Mouse (Mus musculus): Measurements from ENCODE around the gene Sox5. TPM values are rescaled to one million over a fixed set of nuclear protein-coding genes. Genes with fewer than 3 reads are reported as not detected.
"Not testable (repeated sequence)": the region's sequence is repeated elsewhere in the genome, so short reads cannot be mapped to it uniquely, and the experiment has no call there.

Sox5 gene
- polyA plus RNA-seq, 1 experiment, result 4.6 TPM

DNA sequence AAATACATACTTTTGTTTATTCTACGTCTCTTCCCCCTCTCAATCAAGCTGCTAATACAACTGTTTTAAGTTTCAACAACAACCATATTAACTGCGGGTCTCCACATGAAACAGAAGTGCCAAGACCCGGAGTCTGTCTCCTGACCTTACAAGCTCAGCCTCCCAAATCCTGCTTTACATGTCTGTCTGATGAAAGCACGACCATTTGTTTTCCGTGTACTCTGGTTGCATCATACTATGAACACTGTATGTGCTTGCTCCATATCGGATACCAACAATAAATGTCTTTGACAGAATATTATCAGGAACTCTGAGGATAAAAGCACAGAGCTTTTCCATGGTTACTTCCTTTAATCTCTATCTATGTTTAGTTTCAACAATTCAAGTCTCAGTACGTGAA lies 516.8 kb downstream of the Sox5 start:
- Histone ChIP-seq H3K4me3 (ENCODE audit: insufficient read depth, low read depth, low read length) (no peak overlapping the region), H3K4me1 (ENCODE audit: control insufficient read depth, insufficient read depth, insufficient read length, low read length) (peaks cover 3% of the 10 kb centered on the region), H3K27ac (replicated peaks; ENCODE audit: low read depth, low read length) (no peak overlapping the region)

DNA sequence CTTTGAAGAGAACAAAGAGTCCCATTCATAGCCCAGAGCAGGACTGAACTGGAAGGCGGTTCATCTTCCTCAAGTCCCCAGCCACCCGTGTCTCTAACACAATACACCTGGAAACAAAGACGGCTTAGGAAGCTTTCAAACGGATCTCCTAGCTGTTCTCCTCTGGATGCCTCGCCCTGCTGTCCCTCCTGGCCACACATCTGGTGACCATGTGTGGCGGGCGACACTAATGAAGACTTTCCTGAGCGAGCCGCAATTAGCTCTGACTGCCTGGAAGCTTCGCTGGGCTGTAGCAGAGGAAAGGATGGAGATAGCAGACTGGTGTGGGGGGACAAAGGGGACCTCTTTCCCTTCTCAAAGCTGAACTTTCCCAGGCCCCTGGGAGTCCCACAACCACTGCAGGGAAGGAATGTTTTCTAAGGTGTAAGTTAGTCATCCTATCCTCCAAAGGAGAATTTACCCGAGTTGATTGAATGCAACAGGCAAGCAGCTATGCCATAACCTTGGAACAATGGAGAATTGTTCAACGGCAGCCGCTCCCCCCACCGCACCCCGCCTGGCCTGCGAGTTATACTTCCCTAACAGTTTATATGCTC lies 517.4 kb downstream of the Sox5 start:
- Histone ChIP-seq H3K4me1 (ENCODE audit: control insufficient read depth, insufficient read depth, insufficient read length, low read length) (peaks cover 3% of the 10 kb centered on the region), H3K27ac (replicated peaks; ENCODE audit: low read depth, low read length) (no peak overlapping the region), H3K4me3 (ENCODE audit: insufficient read depth, low read depth, low read length) (no peak overlapping the region)

DNA sequence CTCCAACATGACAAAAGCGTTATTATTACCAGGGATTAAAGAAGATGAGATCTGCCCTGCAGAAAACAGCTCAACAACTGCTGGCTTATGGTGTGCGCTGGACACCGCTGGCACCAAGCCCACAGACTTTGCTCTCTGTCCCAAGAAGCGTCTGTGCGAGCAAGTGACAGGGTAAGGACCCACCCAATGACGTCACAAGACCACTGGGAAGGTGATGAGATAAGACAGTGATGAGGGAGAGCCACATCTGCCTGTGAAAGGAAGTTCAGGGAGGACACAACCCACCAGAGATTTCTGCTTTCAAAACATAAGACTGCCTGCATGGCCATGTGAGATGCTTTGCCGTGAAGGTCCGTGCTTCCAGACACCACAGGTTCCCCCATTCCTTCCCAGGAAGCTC lies 525.3 kb downstream of the Sox5 start:
- H3K4me1 ChIP-seq (ENCODE audit: control insufficient read depth, insufficient read depth, insufficient read length, low read length), result no peaks in the 10 kb centered on the region

DNA sequence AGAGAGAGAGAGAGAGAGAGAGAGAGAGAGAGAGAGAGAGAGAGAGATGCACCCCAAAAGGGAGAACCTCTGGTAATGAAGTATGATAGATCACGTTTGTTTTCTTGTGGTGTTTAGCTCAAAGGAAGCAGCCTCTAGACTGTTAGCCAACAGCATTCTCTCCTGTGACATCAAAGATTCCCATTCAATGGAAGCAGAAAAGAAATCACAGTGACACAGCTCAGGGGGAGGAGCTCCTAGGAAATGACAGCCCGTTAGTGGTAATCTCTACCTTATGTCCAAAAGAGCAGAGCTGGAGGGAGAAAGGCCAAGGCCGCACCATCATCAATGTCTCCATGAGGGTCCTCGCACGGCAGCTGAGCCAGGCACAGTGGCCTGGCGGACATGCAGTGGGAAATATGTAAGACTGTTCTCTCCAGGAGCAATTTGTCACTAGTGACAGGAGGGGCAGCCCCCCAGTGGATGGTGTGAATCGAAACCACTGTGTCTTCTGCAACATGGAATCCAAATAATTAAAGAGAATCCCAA lies 529.5 kb downstream of the Sox5 start:
- H3K4me3 ChIP-seq (ENCODE audit: insufficient read depth, low read depth, low read length), result no peak overlapping the region
- no peak overlapping the region for H3K27ac ChIP-seq (replicated peaks; ENCODE audit: low read depth, low read length)
- H3K4me1 ChIP-seq (ENCODE audit: control insufficient read depth, insufficient read depth, insufficient read length, low read length), result no peaks in the 10 kb centered on the region

More for the DNA sequence above, 525.3 kb downstream of the Sox5 start:
- no peak overlapping the region for H3K4me3 ChIP-seq (ENCODE audit: insufficient read depth, low read depth, low read length)
- no peak overlapping the region for H3K27ac ChIP-seq (replicated peaks; ENCODE audit: low read depth, low read length)

DNA sequence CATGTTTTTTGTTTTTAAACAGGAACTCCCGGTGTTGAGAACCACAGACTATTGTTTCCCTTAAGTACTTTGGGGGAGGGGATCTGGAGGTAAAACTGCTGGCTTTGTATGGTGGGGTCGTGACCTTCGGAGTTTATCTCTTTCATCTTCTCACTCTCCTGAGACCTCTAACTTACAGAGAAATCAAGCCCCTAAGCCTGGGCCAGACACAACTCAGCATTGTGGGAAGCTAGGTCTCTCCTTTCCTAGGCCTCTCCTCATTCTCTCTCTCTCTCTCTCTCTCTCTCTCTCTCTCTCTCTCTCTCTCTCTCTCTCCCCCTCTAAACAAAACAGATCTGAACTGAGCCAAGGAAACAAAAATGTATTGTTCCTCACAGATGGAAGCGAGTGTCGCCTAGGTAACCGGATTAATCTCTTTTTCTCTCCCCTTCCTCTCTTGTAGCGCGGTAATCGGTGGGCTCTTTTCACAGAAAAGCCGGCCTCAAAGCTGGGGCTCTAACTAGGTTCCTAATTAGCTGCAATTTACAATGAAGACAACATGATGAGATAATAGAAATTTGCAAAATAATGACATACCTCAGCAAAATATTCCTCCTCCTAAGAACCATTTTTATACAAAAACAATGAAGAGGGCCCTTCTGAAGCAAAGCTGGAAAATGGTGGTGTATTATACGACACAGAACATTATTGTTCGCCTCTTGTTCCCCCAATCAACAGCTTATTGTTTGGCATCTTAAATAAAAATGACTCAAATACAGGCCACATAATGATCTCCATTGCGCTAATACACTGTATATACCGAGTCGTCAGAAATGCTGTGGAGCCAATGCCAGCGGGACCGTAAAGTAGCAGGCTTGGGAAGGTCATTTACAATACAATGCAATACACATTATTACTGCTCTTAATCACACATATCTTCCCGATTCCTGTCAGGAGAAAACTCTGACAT lies 530.3 kb downstream of the Sox5 start:
- H3K4me1 ChIP-seq (ENCODE audit: control insufficient read depth, insufficient read depth, insufficient read length, low read length), result no peaks in the 10 kb centered on the region
- no peak overlapping the region for H3K4me3 ChIP-seq (ENCODE audit: insufficient read depth, low read depth, low read length)
- no peak overlapping the region for H3K27ac ChIP-seq (replicated peaks; ENCODE audit: low read depth, low read length)

DNA sequence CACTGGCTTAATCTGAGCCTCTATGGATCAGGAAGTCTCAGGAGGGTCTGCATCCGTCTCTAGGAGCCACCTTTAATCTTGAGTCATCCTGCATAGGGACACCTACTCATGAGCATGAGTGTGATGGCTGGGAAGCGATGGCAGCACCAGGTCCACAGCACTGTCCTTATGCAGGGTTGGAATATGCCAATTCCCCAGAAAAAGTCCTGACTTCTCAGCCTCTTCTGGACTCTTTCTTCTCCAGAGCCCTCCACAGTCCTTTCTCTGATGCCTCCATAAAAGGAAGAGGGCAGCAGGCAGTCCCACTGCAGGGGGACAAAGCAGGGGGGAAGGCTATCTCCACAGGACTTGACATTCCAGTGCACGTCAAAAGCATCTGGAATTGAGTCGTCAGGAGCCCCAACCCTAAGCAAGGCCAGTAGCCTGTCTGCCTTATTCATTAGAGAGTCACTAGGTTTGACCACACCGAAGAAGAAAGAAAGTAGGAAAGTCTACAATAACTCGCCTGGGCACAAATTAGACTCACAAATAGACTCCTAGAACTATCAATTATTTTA lies 531.1 kb downstream of the Sox5 start:
- Histone ChIP-seq H3K4me1 (ENCODE audit: control insufficient read depth, insufficient read depth, insufficient read length, low read length) (no peaks in the 10 kb centered on the region), H3K4me3 (ENCODE audit: insufficient read depth, low read depth, low read length) (no peak overlapping the region), H3K27ac (replicated peaks; ENCODE audit: low read depth, low read length) (no peak overlapping the region)

DNA sequence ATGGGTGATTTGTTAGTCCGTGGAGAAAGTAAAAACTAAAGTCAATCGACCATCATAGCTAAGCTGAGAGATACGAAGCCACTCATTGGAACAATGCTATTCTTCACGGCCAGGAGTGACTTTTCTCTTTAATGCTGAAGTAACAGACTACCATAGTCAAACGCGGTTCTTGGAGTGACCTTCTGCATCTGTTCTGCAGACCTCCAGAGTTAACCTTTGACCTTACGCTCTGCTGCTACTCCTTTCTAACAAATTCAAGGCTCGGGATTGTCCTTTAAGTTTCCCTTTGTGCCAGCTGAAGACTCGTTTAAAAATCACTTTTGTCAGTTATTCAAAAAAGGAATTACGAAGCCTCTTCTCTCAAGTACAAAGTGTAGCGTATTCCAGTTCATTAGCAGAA lies 545.2 kb downstream of the Sox5 start:
- H3K27ac ChIP-seq (replicated peaks; ENCODE audit: low read depth, low read length), result no peak overlapping the region
- no peaks in the 10 kb centered on the region for H3K4me1 ChIP-seq (ENCODE audit: control insufficient read depth, insufficient read depth, insufficient read length, low read length)
- no peak overlapping the region for H3K4me3 ChIP-seq (ENCODE audit: insufficient read depth, low read depth, low read length)

DNA sequence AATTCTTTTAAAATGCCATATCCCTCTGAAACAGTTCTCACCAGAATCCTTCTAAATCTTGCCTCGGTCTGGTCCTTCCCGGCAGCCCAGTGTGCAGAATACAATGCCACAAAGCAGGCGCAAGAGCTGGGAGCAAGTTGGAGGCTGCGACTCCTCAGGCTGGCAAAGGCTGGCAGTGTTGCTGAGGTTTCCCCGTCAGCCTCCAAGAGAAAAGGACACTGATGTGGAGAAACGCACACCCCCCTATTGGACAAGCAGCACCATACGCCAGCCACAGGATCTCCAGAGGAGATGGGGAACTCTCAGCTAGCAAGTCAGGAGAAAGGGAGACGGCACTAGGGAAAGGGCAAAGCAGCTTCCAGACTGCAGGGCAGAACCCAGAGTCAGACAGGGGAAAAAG lies 577.8 kb downstream of the Sox5 start:
- H3K27ac ChIP-seq (replicated peaks; ENCODE audit: low read depth, low read length), result no peak overlapping the region
- no peaks in the 10 kb centered on the region for H3K4me1 ChIP-seq (ENCODE audit: control insufficient read depth, insufficient read depth, insufficient read length, low read length)
- no peak overlapping the region for H3K4me3 ChIP-seq (ENCODE audit: insufficient read depth, low read depth, low read length)

DNA sequence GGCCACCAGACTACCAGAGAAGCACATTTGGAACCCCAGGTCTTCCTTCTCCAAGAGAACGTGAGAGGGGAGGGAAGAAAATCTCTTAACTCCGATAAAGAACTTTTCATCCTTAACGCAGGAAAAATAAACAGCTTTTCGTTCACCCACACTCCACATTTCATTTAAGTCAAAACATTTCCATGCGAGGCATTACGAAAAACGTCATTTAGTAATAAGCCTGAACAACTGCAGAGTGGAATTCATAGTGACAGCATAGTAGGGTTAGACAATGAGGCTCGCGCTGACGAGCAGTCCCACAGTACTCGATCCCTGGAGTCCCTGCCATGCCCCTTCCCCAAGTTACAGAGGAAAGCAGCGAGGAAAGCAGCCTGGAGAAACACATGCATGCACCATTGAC lies 578.8 kb downstream of the Sox5 start:
- Histone ChIP-seq H3K27ac (replicated peaks; ENCODE audit: low read depth, low read length) (no peak overlapping the region), H3K4me3 (ENCODE audit: insufficient read depth, low read depth, low read length) (no peak overlapping the region), H3K4me1 (ENCODE audit: control insufficient read depth, insufficient read depth, insufficient read length, low read length) (no peaks in the 10 kb centered on the region)

DNA sequence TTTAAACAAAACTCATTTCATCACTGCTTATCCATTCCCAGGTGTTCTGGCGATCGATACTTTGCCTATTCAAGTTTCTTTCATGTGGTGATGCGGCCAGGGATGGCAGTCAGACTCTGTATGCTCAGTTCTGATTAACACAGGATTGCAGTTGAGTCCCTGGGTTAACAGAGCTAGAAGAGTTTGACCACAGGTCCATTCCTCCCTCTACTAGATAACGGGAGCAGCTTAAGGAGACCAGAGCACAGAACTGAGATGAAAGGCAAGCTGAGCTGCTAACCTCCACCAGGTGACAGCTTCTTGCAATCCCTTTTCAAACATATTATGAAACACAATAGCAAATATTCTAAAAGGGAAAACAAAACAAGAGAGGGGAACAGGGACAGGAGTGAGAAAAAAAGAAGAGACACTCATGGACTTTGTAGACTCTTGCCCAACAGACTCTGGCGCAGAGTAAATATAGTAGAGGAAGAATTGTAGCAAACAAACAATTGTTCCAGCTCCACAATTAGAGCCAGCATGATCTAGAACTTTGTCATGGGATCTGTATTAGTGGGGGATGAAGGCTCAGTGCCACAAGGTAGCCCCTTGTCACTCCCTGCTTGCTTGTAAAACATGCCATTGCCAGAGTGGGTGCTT lies 580.3 kb downstream of the Sox5 start:
- no peaks in the 10 kb centered on the region for H3K4me1 ChIP-seq (ENCODE audit: control insufficient read depth, insufficient read depth, insufficient read length, low read length)
- H3K4me3 ChIP-seq (ENCODE audit: insufficient read depth, low read depth, low read length), result no peak overlapping the region
- no peak overlapping the region for H3K27ac ChIP-seq (replicated peaks; ENCODE audit: low read depth, low read length)

DNA sequence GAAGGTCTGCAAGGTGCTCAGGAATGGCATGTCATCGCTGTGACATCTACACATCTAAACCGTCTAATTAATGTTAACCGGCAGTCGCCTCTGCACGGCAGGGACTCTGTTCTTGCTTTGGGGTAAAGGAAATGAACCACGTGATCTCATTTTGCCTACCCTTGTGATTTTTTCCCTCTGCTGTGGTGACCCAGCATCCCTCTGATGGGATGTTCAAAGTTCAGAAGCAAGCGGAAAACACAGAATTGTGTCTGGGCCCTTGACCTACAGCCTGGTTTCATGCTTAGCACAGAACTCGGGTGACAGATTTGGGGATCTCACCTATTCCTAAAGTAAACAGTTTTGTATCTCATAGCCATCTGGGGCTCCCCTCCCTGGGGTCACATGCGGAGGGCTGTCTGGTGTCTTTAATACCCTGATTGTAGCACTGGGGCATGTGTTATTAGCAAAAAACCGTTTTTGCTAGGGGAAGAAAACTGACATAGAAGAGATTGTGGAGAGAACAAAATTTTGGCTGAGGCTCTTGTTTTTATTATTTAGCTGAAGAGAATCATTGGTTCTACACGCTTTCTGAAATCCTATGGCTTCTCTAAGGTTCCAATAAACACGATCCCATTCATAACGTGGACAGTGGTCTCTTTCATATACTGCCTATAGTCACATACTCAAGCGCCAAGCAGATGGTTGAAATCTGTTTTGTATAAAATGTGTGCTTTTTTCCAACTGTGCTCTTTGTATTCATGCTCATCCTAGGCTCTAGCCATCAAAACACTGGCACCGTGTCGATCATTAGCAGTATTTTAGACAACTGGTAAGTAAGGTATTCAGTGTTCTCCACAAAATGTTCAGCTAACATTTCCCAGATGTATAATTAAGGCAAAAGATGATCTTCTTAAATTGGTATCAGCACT lies 584.3 kb downstream of the Sox5 start:
- H3K4me1 ChIP-seq (ENCODE audit: control insufficient read depth, insufficient read depth, insufficient read length, low read length), result no peaks in the 10 kb centered on the region
- H3K4me3 ChIP-seq (ENCODE audit: insufficient read depth, low read depth, low read length), result no peak overlapping the region
- no peak overlapping the region for H3K27ac ChIP-seq (replicated peaks; ENCODE audit: low read depth, low read length)

DNA sequence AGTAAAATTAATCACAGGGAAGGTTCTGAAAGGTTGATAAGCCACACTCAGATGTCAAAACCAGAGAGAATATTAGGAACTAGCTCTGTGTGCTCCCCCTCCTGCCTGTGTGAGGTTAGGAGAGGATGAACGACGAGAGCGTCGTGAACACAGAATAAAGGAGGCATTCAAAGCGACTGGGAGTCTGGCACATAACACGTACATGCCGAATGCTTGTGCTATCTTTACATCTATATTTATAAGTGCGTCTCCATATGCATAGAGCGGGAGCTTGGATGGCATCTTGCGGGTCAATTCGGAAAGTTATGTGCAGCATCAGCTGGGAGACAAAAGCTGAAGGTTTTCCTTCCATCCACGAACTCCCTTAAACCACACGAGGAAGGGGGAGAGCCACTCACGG lies 585.8 kb downstream of the Sox5 start:
- H3K4me3 ChIP-seq (ENCODE audit: insufficient read depth, low read depth, low read length), result no peak overlapping the region
- H3K4me1 ChIP-seq (ENCODE audit: control insufficient read depth, insufficient read depth, insufficient read length, low read length), result no peaks in the 10 kb centered on the region
- no peak overlapping the region for H3K27ac ChIP-seq (replicated peaks; ENCODE audit: low read depth, low read length)

DNA sequence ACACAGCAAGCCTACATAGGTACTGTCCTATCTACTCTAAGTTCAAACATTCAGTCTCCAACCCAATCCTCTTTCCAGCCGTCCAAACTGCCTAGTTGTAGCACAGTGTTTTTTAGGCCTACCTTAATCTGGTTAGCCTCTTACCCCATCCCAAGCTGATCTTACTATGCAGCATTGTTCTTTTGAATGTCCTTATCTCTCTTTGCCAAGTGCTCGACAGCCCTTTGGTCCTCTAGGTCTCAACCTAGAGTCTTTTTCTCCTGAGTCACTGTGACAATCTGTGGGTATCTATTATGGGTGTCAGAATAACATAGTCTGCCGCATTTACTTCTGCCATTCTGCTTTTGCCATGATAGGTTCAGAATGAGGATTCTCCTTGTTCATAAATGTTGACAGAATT lies 598.7 kb downstream of the Sox5 start:
- no peak overlapping the region for H3K4me3 ChIP-seq (ENCODE audit: insufficient read depth, low read depth, low read length)
- H3K4me1 ChIP-seq (ENCODE audit: control insufficient read depth, insufficient read depth, insufficient read length, low read length), result no peaks in the 10 kb centered on the region
- H3K27ac ChIP-seq (replicated peaks; ENCODE audit: low read depth, low read length), result no peak overlapping the region

DNA sequence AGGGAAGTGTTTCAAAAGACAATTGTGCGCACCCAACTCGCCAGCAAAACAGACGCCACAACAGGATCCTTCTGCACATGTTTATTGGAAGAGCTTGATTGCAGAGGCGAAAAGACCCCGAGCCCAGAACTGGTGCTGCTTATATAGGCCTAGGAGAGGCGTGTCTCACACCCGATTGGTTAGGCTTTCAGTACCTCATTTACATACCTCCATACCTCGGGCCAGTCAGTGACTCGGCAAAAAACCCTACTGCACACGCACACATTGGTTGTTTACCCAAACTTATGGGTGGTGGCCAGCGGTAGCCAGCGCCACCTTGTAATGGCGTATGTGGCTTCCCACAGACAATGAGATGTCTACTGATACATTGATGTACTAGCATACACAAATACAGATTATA lies 599.3 kb downstream of the Sox5 start:
- H3K4me1 ChIP-seq (ENCODE audit: control insufficient read depth, insufficient read depth, insufficient read length, low read length); H3K4me3 ChIP-seq (ENCODE audit: insufficient read depth, low read depth, low read length); H3K27ac ChIP-seq (replicated peaks; ENCODE audit: low read depth, low read length): not testable (repeated sequence)
